Mouse (Mus musculus) embryonic fibroblast, embryonic 13.5 days (primary cell): ENCODE results near the gene Agrp.

Experiments used
- CTCF ChIP-seq: IDR thresholded peaks from 2 replicates; pipeline ENCODE4 v1.5.1; 2011; ENCODE audit warnings: mild to moderate bottlenecking, control low read depth, low read length, moderate library complexity, borderline replicate concordance; ENCODE audit not compliant: insufficient read depth
- POLR2A ChIP-seq: IDR thresholded peaks from 2 replicates; pipeline ENCODE4 v1.6.1; 2011; ENCODE audit warnings: low read depth, mild to moderate bottlenecking, control low read depth, low read length, moderate library complexity

GRCm38 (mm10) chr8:105639835-105640234 is 2.6 kb upstream of the Agrp start:
- no peak for TF ChIP-seq CTCF
- no peak for TF ChIP-seq POLR2A
